Mouse (Mus musculus): ENCODE results near the gene Ninj2. TPM values are rescaled to one million over a fixed set of nuclear protein-coding genes. Genes with fewer than 3 reads are reported as not detected.
A peak's percentile ranks its signal among the peaks of the same experiment; 100 is the strongest.

Ninj2 gene
- total RNA-seq, 2 experiments from 2014 or later: not detected

GRCm38 (mm10) chr6:120126456-120126855 is 33.3 kb downstream of the Ninj2 start:
- DNase-seq (ENCODE audit: low spot score in 2 of 2): no peak

DNA sequence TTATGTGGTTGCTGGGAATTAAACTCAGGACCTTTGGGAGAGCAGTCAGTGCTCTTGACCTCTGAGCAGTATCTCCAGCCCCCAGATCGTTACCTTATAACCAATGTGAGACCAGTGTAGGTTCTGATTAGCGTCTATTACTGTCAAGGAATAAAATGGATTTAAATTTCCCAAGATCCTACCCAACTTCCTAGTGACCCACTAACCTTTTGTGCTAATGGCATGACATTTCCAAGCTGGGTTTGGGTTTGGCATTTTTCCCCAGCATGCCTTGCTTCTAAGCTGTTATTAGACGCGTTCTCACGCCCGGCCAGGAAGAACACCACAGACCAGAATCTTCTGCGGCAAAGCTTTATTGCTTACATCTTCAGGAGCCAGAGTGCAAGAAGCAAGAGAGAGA is 34.2 kb downstream of the Ninj2 start:
- no peak for DNase-seq (ENCODE audit: low spot score in 2 of 2)

DNA sequence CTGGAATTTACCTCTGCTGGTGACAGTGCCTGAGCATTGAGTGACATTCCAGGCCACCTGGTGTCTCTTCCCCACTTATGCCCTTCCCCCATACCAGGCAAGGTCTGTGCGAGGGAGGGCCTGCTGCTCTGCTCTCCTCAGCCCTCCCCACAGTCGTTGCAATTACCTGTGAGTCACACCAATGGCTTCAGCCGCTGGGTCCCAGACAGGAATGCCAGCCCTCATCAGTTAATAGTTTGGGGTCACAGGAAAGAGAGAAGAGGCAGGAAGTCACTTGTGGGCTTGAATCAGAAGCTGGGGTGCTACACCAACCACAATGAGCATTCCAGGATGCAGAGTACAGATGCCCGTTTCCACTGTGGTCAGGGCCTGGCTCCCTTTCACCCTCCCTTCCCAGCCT is 41.6 kb downstream of the Ninj2 start:
- DNase-seq (ENCODE audit: low spot score in 2 of 2): no peak

DNA sequence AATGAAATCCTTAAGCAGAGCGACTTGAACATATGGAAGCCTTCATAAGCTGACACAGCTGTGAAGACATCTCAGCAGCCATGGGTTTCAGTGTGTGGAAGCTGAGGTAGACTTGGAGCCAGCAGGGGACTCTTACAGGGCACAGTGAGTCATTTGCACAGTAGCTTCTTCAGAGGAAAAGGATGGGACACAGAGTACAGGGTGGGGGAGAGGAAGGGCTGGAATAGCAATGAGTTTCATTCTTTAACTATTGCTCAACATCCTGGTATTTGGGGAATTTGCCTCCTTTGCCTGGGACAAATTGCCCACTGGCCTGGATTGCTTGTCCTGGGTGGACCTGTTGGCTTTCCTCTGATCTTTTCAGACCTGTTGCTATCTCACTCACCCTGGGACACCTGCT is 52.3 kb downstream of the Ninj2 start:
- DNase-seq (ENCODE audit: low spot score in 2 of 2): no peak

GRCm38 (mm10) chr6:120146676-120147075 is 53.5 kb downstream of the Ninj2 start:
- no peak for DNase-seq (ENCODE audit: low spot score in 2 of 2)

GRCm38 (mm10) chr6:120147411-120147810 is 54.3 kb downstream of the Ninj2 start:
- no peak for DNase-seq (ENCODE audit: low spot score in 2 of 2)

- DNase-seq (ENCODE audit: low spot score in 2 of 2): no peak
These were observed 55.7 kb downstream of the Ninj2 start for GRCm38 (mm10) chr6:120148716-120149392.

- no peak for DNase-seq (ENCODE audit: low spot score in 2 of 2)
These were observed 56.4 kb downstream of the Ninj2 start for GRCm38 (mm10) chr6:120149458-120150120.

GRCm38 (mm10) chr6:120150206-120150605 is 57.1 kb downstream of the Ninj2 start:
- no peak for DNase-seq (ENCODE audit: low spot score in 2 of 2)

DNA sequence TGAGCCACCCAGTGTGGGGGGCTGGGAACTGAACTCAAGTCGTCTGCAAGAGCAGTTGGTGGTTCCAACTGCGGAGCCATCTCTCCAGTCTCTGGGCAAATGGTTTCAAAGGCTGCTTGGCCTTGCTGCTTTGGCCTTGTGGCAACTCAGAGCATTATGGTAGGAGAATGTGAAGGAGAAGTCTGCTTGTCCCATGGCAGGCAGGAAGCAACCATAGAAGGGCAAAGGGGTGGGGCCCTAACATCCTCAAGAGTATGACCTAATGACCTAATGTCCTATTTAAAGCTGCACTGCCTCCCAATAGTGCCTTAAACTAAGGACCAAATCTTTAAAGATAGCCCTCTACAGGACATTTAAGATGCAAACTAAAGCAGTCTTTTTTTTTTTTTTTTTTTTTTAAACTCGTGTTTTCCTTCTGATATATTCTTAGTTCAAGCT is 58.5 kb downstream of the Ninj2 start:
- DNase-seq (ENCODE audit: low spot score in 2 of 2): no peak

- no peak for DNase-seq (ENCODE audit: low spot score in 2 of 2)
These were observed 59.9 kb downstream of the Ninj2 start for GRCm38 (mm10) chr6:120152739-120153696.

DNA sequence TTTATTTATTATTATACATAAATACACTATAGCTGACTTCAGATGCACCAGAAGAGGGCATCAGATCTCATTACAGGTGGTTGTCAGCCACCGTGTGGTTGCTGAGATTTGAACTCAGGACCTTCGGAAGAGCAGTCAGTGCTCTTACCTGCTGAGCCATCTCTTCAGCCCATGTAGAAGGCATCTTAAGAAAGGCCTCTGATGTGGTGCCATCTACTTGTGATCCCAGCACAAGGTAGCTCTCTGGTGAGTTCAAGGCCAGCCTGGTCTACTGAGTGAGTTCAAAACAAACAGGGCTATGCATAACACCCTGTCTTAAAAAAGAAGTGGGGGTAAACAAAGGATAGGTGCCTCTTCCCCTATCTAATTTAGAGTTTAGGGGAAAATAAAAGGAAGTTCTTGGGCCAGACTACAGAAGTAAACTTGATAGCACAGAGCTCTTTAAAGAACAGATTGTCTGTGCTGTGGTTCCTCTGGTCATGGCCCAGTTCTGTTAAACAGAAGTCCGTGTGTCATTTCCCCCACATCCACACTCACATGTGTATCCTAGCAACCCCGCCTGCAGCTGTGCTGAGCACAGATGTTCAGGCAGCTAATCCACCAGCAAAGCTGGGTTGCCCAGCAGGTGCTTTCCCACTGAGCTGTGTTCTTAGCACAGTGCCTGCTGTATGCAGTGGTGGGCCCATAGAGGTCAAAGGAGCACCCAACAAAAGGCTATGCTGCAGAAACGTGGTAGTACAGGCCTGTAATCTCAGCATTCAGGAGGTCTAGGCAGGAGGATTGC is 61.6 kb downstream of the Ninj2 start:
- peak in 1 of 2 experiments; percentile 47 for DNase-seq (ENCODE audit: low spot score in 2 of 2)

DNA sequence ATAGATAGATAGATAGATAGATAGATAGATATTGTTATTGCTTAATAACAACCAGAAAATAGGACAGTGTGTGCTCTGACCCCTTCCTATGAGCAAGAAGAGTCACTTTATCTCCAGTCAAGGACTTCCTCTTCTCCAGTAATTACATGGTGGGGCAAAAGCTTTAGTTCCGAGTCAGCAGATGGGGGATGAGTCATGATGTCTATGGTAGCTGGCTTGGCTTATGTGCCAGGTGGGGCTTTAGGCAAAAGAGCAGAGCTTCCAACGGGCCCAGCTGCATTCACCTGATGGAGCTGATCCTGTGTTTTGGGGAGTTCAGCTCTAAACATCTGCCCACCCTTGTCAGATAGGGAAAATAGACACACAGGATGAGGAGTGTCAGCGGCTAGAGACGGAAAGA is 62.4 kb downstream of the Ninj2 start:
- DNase-seq (ENCODE audit: low spot score in 2 of 2): no peak

- DNase-seq (ENCODE audit: low spot score in 2 of 2): no peak
These were observed 64.3 kb downstream of the Ninj2 start for GRCm38 (mm10) chr6:120157479-120157878.

DNA sequence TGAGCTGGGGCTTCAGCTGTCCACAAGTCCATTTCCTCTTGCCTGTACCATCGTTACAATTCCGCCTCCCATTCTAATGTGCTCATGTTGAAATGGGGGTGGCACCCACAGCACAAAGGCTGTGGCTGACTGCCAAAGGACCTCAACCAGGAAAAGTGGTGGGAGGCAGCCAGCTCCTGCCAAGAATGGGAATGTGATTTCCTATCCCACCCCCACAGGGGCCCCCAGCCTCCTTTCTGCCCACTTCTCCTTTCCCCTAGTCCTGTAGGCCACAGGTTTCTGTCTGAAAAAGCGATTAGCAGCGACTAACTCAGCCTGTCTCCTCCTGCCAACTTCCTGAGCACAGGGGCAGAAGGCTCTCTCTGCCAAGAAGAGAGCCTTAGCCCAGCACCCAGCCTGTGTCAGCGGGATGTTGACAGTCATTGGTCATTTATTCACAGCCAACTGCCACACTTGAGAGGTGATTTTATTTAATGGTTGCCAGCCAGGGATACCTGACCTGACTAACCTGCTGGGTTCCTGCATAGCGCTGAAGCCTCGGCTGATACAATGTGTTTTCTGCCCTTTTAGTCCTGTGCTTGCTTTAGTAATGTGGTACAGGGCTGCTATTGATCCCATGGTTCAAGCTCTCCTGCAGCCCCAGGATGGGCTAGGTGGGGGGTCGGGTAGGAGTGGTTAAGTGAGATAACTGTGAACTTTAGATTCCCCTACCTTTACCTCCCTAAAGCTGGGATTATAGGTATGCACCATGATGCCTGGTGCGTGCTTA is 66.2 kb downstream of the Ninj2 start:
- DNase-seq (ENCODE audit: low spot score in 2 of 2): peak in 1 of 2 experiments; percentile 48

- DNase-seq (ENCODE audit: low spot score in 2 of 2): no peak
These were observed 69.8 kb downstream of the Ninj2 start for GRCm38 (mm10) chr6:120162928-120163327.

- no peak for DNase-seq (ENCODE audit: low spot score in 2 of 2)
These were observed 71.6 kb downstream of the Ninj2 start for GRCm38 (mm10) chr6:120164765-120165164.

DNA sequence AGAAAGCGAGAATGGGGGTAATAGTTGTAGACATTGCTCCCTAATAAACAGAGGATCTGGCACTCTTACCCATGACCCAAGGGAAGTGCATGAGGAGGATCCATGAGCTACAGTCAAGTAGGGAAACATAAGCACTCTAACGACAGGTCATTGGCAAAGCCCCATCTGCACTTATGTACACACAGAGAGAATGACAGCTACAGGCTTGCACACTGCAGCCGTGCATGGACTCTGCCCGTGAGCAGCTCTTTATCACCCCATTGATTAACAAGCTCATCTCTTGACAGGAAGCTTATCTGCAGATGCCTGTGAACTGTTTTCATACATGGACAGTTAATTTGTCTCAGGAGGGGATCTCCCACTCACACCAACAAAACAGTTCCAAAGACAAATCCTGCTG is 74.4 kb downstream of the Ninj2 start:
- DNase-seq (ENCODE audit: low spot score in 2 of 2): no peak

DNA sequence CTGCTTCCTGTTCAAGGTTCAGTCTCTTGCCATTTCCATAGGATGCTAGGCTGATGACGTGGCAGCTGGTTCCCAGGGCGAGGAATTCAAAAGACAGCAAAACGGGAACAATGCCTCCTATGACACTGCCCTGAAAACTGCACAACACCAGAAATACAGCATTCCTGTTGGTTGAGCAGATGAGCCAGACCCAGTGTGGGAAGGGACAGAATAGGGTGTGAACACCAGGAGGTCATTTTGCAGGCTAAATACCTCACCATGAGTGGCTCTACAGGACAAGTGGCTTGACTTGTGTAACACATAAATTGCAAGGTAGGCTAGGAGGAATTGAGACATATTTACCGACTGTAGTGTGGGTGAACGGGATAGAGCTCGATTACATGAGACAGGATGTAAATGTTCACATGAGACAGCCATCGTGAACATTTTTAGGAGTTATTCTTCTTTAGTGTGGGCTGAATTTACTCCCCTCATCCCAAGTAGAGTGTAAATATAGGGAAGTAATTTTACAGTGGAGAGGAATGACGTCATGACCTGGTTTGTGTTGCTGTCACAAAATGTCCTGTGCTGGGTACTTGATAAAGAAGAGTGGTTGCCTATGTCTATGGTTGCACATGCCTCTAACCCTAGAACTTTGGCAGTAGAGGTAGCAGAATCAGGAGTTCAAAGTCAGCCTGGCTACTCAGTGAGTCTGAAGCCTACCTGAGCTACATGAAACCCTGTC is 79.3 kb downstream of the Ninj2 start:
- DNase-seq (ENCODE audit: low spot score in 2 of 2): no peak

Data from gastrocnemius, postnatal 4 days (tissue).